Mouse (Mus musculus) limb, embryonic 11.5 days (tissue): ENCODE results near the gene Bok. TPM values are rescaled to one million over a fixed set of nuclear protein-coding genes. Genes with fewer than 3 reads are reported as not detected.

ENCODE experiments used
- ATAC-seq: fragments of 200-750 bp; cut with Nextera tagmentation; 2 replicates; pipeline ENCODE4 v1.8.0; 2017; ENCODE audit warnings: low read depth; ENCODE audit not compliant: insufficient number of reproducible peaks, low FRiP score, low TSS enrichment
- DNase-seq: peaks from one replicate; pipeline ENCODE4 v3.0.0-alpha.2; 2015; ENCODE audit warnings: low spot score
- H3K27ac ChIP-seq: fragments of 300-500 bp; sonication (generic); replicated peaks from 2 replicates; pipeline ENCODE4 v1.5.1; 2014; ENCODE audit warnings: low read depth, mild to moderate bottlenecking, low read length
- H3K27me3 ChIP-seq: fragments of 300-500 bp; sonication (generic); 2 replicates; pipeline ENCODE4 v1.6.1; 2014; ENCODE audit warnings: mild to moderate bottlenecking, low read length, mixed read lengths; ENCODE audit not compliant: control insufficient read depth, insufficient read depth
- H3K36me3 ChIP-seq: fragments of 300-500 bp; sonication (generic); 2 replicates; pipeline ENCODE4 v1.6.1; 2014; ENCODE audit warnings: mild to moderate bottlenecking, low read length, moderate library complexity, mixed read lengths; ENCODE audit not compliant: control insufficient read depth, insufficient read depth
- H3K4me1 ChIP-seq: fragments of 300-500 bp; sonication (generic); 2 replicates; pipeline ENCODE4 v1.6.1; 2014; ENCODE audit warnings: low read length, mixed read lengths; ENCODE audit not compliant: control insufficient read depth, insufficient read depth
- H3K4me2 ChIP-seq: fragments of 300-500 bp; sonication (generic); 2 replicates; pipeline ENCODE4 v1.6.1; 2014; ENCODE audit warnings: low read depth, mild to moderate bottlenecking, moderate library complexity; ENCODE audit not compliant: severe bottlenecking
- H3K4me3 ChIP-seq: fragments of 300-500 bp; sonication (generic); 2 replicates; pipeline ENCODE4 v1.5.1; 2014; ENCODE audit warnings: low read depth, low read length
- H3K9ac ChIP-seq: fragments of 300-500 bp; sonication (generic); 2 replicates; pipeline ENCODE4 v1.6.1; 2014; ENCODE audit warnings: mild to moderate bottlenecking, low read length
- H3K9me3 ChIP-seq: fragments of 300-500 bp; sonication (generic); 2 replicates; pipeline ENCODE4 v1.6.1; 2016; ENCODE audit warnings: low read length; ENCODE audit not compliant: control insufficient read depth
- WGBS: fragments of 180-500 bp; shearing (Covaris S2); extraction: QIAGEN DNeasy Blood & Tissue Kit; methylation state at CpG from one replicate; pipeline ENCODE4 v1.1.7; 2014; 5-methylcytosine and 5-hydroxymethylcytosine counted together
- polyA plus RNA-seq: library from polyadenylated mRNA; unstranded; fragments of >200 nt; fragmentation: Nextera tagmentation; extraction: Ambion mirVana; gene quantifications from 2 replicates; pipeline ENCODE4 v1.2.1, GENCODE M21; 2014

Bok gene
- polyA plus RNA-seq, 1 experiment from 2014 or later: 29.2 TPM

- Histone ChIP-seq H3K4me1 (no peaks in the 10 kb centered on the region), H3K27me3 (no peaks in the 10 kb centered on the region), H3K36me3 (no peaks in the 10 kb centered on the region; the same call in 1 of the 2 replicates), H3K4me2 (no peak overlapping the region), H3K9me3 (no peaks in the 10 kb centered on the region), H3K27ac (no peak overlapping the region), H3K9ac (no peak overlapping the region), H3K4me3 (no peak overlapping the region)
- ATAC-seq: no peak
- DNase-seq: no peak
- WGBS: 91% methylated on average over 5 of the region's 5 CpGs
Observed at GRCm38 (mm10) chr1:93737711-93738110, 52.3 kb downstream of the Bok start.

- Histone ChIP-seq H3K4me2 (no peak overlapping the region), H3K36me3 (no peaks in the 10 kb centered on the region), H3K4me3 (no peak overlapping the region), H3K9ac (no peak overlapping the region), H3K9me3 (no peaks in the 10 kb centered on the region), H3K27ac (no peak overlapping the region), H3K27me3 (no peaks in the 10 kb centered on the region), H3K4me1 (no peaks in the 10 kb centered on the region)
- WGBS: 91% methylated on average over 2 of the region's 2 CpGs
- DNase-seq: no peak
- ATAC-seq: no peak
Observed at GRCm38 (mm10) chr1:93740671-93741070, 55.2 kb downstream of the Bok start.

GRCm38 (mm10) chr1:93741987-93742386, 56.5 kb downstream of the Bok start:
- DNase-seq (no peak), ATAC-seq (no peak)
- Histone ChIP-seq H3K36me3 (no peaks in the 10 kb centered on the region), H3K27ac (no peak overlapping the region), H3K27me3 (no peaks in the 10 kb centered on the region), H3K9ac (no peak overlapping the region), H3K4me2 (no peak overlapping the region), H3K4me1 (no peaks in the 10 kb centered on the region), H3K9me3 (no peaks in the 10 kb centered on the region), H3K4me3 (no peak overlapping the region)
- whole genome bisulfite sequencing: 84% methylated on average over 4 of the region's 4 CpGs

- H3K9me3 ChIP-seq: no peaks in the 10 kb centered on the region
- H3K4me3 ChIP-seq: no peak overlapping the region
- H3K36me3 ChIP-seq: no peaks in the 10 kb centered on the region
- ATAC-seq (no peak), DNase-seq (no peak)
- H3K4me2 ChIP-seq: no peak overlapping the region
- no peak overlapping the region for H3K9ac ChIP-seq
- H3K4me1 ChIP-seq: no peaks in the 10 kb centered on the region
- no peak overlapping the region for H3K27ac ChIP-seq
- H3K27me3 ChIP-seq: no peaks in the 10 kb centered on the region
Observed at GRCm38 (mm10) chr1:93742910-93743309, 57.5 kb downstream of the Bok start.

Other genes starting within 250 kb of the Bok start
- 111 and 116 TPM in 2 replicates for gene Hdlbp, start 206.8 kb upstream of the Bok start, polyA plus RNA-seq
- 7.0 and 7.4 TPM in 2 replicates for gene Farp2, start 173.6 kb upstream of the Bok start, polyA plus RNA-seq
- gene Stk25, start 27.0 kb upstream of the Bok start, polyA plus RNA-seq: 182 and 191 TPM in 2 replicates
- 100 and 104 TPM in 2 replicates for gene Atg4b, start 65.8 kb downstream of the Bok start, polyA plus RNA-seq
- gene Thap4, start 69.2 kb downstream of the Bok start, polyA plus RNA-seq: 44.0 and 57.9 TPM in 2 replicates
- gene Dtymk, start 116.3 kb downstream of the Bok start, polyA plus RNA-seq: 268 and 273 TPM in 2 replicates
- gene Ing5, start 118.3 kb downstream of the Bok start, polyA plus RNA-seq: 17.4 and 18.2 TPM in 2 replicates
- gene D2hgdh, start 139.2 kb downstream of the Bok start, polyA plus RNA-seq: 10.0 and 11.7 TPM in 2 replicates
- gene Gal3st2, start 175.6 kb downstream of the Bok start, polyA plus RNA-seq: 0.05 TPM in 1 of 2 replicates, not detected in the other
- gene Gal3st2b, start 232.7 kb downstream of the Bok start, polyA plus RNA-seq: not detected in 2 replicates